Mouse (Mus musculus) G1E-ER4 (cell line): ENCODE results near the gene Vcp. TPM values are rescaled to one million over a fixed set of nuclear protein-coding genes. Genes with fewer than 3 reads are reported as not detected.

Source experiments
- GATA1 ChIP-seq: IDR thresholded peaks from one replicate; pipeline ENCODE4 v1.8.0; 2012; ENCODE audit warnings: low read length, inconsistent platforms
- polyA plus RNA-seq: library from polyadenylated mRNA; stranded (reverse); fragments of >175 nt; gene quantifications from 2 replicates; pipeline ENCODE4 v1.2.3, GENCODE M21; 2012

Gene Vcp
- polyA plus RNA-seq, 1 experiment: 427 TPM

GRCm38 (mm10) chr4:42959382-42959781, 40.9 kb downstream of the Vcp start:
- no peak for TF ChIP-seq GATA1

GRCm38 (mm10) chr4:42958942-42959341, 41.4 kb downstream of the Vcp start:
- no peak for TF ChIP-seq GATA1

GRCm38 (mm10) chr4:42957979-42958378, 42.3 kb downstream of the Vcp start:
- TF ChIP-seq GATA1: no peak

- TF ChIP-seq GATA1: no peak
Observed at GRCm38 (mm10) chr4:42957306-42957705, 43.0 kb downstream of the Vcp start.

GRCm38 (mm10) chr4:42956581-42956980, 43.7 kb downstream of the Vcp start:
- no peak for TF ChIP-seq GATA1

- no peak for TF ChIP-seq GATA1
Observed at GRCm38 (mm10) chr4:42955200-42955599, 45.1 kb downstream of the Vcp start.

- no peak for TF ChIP-seq GATA1
Observed at GRCm38 (mm10) chr4:42954297-42954696, 46.0 kb downstream of the Vcp start.

GRCm38 (mm10) chr4:42953435-42954094, 46.7 kb downstream of the Vcp start:
- no peak for TF ChIP-seq GATA1

GRCm38 (mm10) chr4:42952563-42952962, 47.7 kb downstream of the Vcp start:
- no peak for TF ChIP-seq GATA1

GRCm38 (mm10) chr4:42951206-42952195, 48.8 kb downstream of the Vcp start:
- TF ChIP-seq GATA1: no peak

GRCm38 (mm10) chr4:42950065-42950558, 50.2 kb downstream of the Vcp start:
- no peak for TF ChIP-seq GATA1

- TF ChIP-seq GATA1: no peak
Observed at GRCm38 (mm10) chr4:42949676-42950051, 50.6 kb downstream of the Vcp start, which contains the start of gene Dnajb5. Gene Dnajb5 (plus strand): TSS chr4:42949814.

- TF ChIP-seq GATA1: no peak
Observed at GRCm38 (mm10) chr4:42949051-42949675, 51.1 kb downstream of the Vcp start.

GRCm38 (mm10) chr4:42948527-42948926, 51.8 kb downstream of the Vcp start:
- no peak for TF ChIP-seq GATA1

GRCm38 (mm10) chr4:42946733-42947290, 53.5 kb downstream of the Vcp start:
- TF ChIP-seq GATA1: no peak
